Mouse (Mus musculus): ENCODE measurements around the gene A130010J15Rik.

- no peak for TF ChIP-seq ZC3H11A (IDR thresholded peaks at IDR 0.05; ENCODE audit: low read depth, low read length)
- no peak for TF ChIP-seq CTCF (conservative IDR thresholded peaks at IDR 0.05 in 1 of 2, IDR thresholded peaks at IDR 0.05 in 1 of 2; ENCODE audit: low read depth in 2 of 2, low read length in 2 of 2)
- no peak for TF ChIP-seq MAX (IDR thresholded peaks at IDR 0.05; ENCODE audit: low read length)
- TF ChIP-seq UBTF (IDR thresholded peaks at IDR 0.05; ENCODE audit: low read depth, low read length): no peak
- no peak for TF ChIP-seq POLR2A (IDR thresholded peaks at IDR 0.05; ENCODE audit: low read depth, low read length)
- TF ChIP-seq EP300 (IDR thresholded peaks at IDR 0.05; ENCODE audit: low read length): no peak
- no peak for TF ChIP-seq E2F4 (IDR thresholded peaks at IDR 0.05; ENCODE audit: insufficient replicate concordance, low read depth, low read length)
- TF ChIP-seq NRF1 (IDR thresholded peaks at IDR 0.05; ENCODE audit: low read depth, low read length): no peak
- no peak for TF ChIP-seq ZNF384 (IDR thresholded peaks at IDR 0.05; ENCODE audit: low read depth, low read length)
- TF ChIP-seq SMC3 (IDR thresholded peaks at IDR 0.05; ENCODE audit: low read depth, low read length): no peak
- no peak for TF ChIP-seq RAD21 (IDR thresholded peaks at IDR 0.05; ENCODE audit: low read depth, low read length)
- TF ChIP-seq MAZ (IDR thresholded peaks at IDR 0.05; ENCODE audit: low read depth, low read length): no peak
- TF ChIP-seq GABPA (IDR thresholded peaks at IDR 0.05; ENCODE audit: insufficient replicate concordance, low read depth, low read length): no peak
Observed at GRCm38 (mm10) chr1:193122793-193123192, 45.1 kb upstream of the A130010J15Rik start.

All from CH12.LX (cell line).